Mouse (Mus musculus) activated CD4-positive, CD25-positive, alpha-beta regulatory T cell, adult 4 months (primary cell): ENCODE measurements at regions not wholly inside any gene's neighbourhood (a gene's known extent, or its start where the extent isn't known, plus 50 kb on each side); places are given as distances from the start of the nearest gene placed in this dataset.
A peak's percentile ranks its signal among the peaks of the same experiment; 100 is the strongest.

Experiments
- ATAC-seq: one replicate; pipeline ENCODE4 v1.8.0; 2017

DNA sequence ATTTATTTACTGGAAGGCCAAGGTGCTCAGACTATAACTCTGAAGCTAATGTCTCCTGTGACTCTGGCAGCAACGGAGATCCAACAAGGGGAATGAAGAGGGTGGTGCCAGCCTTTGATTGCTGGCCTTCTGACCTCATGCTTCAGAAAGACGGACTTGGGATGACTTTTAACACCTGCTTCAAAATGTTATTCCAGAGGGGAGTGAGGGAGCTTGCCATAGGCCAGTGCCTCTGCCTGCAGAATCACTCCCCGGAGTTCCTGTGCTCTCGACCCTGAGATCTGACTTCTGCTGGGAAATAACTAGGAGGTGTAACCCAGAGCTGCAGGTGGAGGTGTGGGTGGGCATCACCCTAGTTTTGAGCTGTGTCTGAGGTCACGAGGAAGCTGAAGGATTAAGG lies 78.9 kb upstream of the Cxcr4 start:
- no peak for ATAC-seq

- ATAC-seq = no peak
Observed at GRCm38 (mm10) chr1:128669241-128669666, 77.2 kb upstream of the Cxcr4 start.

- ATAC-seq = no peak
Observed at GRCm38 (mm10) chr1:128668718-128669117, 76.6 kb upstream of the Cxcr4 start.

DNA sequence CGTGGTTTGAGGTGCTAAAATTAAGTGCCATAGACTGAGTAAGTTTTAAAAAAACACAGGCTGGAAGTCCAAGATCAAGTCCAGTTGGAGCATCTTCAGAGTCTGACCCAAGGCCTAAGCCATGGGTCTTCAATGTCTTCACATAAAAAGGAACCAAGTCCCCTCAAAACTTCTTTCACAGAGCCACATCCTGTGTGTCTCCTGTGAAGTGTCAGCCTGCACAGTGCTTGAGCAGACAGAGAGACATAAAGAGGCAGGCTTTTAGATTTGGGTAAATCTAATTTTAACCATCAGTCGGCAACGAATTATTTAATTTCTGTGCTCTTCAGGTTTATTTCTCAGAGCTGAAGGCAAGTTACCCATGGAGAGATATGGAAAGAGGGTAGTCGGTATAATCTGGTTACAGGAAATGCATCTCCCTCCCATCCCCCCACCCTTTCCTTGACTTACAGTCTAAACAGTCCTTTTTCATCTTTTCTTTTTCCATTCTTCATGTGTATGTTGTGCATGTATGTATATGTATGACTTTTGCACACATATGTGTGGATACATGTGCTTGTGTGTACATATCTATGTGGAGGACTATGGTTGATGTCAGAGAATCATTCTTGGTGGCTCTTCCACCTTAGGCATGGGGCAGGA lies 75.1 kb upstream of the Cxcr4 start:
- ATAC-seq = peak; percentile 54

- no peak for ATAC-seq
Observed at GRCm38 (mm10) chr1:128663207-128663606, 71.1 kb upstream of the Cxcr4 start.

- no peak for ATAC-seq
Observed at GRCm38 (mm10) chr1:128659857-128660256, 67.8 kb upstream of the Cxcr4 start.

DNA sequence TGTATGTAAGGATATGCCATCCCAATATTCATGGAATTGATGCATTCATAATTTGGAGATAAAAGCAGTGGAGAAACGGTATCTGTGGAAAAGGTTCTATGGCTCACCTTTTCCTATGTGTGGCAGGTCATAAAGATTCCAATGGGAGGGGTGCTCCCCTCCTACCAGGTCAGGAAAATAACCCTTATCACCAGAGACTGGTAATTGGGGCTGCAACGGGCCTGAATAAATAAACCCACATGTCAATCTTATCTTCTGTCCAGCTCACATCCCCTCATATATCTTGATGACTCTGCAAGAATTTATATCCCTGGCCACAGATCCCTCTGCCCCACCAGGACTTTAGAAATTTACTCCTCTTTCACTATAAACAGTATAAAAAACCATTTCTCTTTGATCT lies 66.7 kb upstream of the Cxcr4 start:
- no peak for ATAC-seq

DNA sequence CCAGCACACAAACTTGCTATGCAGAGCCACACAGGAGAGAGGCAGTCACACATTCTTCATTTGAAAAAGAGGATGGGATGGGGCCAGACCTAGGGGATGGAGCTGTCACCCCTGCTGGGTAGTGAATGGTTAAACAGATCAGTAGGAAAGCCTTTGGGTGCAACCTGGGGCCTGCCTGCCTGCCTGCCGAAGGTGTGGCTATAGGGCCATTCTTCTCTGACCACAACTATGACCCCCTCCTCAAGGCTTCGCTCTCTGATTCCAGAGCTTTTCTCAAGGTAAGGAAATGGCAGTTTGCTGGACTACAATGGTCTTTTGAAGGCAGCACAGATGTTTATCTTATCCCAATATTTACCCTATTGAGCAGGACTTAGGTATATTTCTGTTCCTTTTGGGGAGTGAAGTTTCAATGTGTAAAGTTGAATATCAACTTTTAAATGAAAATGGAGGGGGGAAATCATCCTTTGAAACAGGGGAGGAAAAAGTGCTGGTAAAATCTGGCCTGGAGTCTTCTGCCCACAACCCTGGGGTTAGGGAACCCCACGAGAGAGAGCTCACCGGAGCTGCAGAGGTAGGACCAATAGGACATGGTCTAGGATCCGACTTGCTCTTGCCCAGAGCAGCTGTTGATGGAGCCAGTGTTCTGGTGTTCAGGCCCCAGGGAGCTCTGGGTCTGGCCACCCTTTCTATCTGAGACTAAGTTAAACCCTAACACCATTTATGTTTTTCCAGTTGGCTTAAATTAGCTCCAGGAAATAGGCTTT lies 62.2 kb upstream of the Cxcr4 start:
- ATAC-seq = no peak

DNA sequence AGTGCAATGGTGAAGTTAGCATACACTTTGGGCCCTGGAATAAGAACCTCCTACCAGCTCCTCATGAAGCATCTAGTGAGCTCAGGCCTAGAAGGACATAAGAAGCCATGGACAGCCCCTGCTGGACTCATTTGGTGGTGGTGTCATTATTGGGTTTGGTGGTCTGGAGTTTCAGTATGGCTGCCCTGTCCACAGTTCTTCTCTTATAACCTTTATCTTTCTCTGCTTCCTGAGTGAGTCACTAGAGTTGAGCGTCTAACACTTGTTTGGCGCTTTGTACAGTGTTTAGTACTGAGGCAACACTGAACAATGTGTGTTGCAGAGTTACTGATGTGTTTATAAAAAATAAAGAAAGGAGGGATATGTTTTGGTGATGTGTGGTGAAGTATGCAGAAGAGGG lies 58.5 kb upstream of the Cxcr4 start:
- ATAC-seq = no peak

DNA sequence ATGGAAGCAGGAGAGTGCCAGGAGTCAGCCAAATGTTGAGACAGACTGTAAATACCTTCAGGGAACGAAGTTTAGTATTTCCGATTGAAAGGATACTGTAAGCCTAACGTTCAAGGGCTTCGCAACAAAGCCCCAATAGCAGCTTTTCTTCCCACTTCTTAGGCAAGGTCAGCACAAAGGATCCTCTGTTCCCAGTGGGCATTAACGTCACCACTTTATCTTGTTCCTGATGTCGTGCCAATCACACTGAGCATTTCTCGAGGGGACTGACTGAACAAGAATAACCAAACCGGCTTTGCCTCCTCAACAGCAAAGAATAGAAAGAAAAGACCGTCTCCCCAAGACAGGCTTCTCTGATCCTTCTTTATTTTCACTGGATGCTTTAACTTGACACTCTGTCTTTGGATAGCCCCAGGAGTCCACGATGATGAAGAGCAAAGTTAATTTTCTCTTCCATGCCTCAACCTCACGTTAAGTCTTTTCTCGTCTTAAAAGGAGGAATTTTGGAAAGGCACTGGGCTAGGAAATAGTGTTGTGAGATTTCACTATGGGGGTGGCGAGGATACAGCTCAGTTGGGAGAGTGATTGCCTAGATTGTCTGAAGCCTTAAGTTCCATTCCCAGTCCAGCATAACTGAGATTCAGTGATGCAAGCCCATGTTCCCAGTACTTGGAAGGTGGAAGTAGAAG lies 57.5 kb upstream of the Cxcr4 start:
- no peak for ATAC-seq

DNA sequence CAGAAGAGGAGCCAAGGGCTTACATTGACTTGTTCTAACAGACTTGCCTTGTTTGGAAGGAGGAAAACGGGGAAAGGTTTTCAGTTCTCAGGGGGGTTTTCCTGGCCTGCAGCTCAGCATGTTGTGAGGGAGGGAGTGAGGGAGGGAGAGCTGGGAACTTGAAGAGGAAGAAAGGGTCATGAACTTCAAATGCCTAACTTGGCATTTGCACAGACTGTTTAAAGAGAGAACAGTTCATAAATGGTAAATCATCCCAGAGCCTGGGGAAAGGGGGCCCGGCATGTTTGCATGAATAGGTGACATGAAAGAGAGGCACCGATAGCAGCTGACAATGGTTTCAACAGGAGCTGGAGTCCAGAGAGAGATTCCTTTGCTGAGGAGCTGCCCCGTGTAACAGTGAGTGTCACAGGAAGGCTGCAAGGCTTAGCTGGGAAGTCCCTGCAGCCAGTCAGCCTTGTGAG lies 51.3 kb upstream of the Cxcr4 start:
- no peak for ATAC-seq

DNA sequence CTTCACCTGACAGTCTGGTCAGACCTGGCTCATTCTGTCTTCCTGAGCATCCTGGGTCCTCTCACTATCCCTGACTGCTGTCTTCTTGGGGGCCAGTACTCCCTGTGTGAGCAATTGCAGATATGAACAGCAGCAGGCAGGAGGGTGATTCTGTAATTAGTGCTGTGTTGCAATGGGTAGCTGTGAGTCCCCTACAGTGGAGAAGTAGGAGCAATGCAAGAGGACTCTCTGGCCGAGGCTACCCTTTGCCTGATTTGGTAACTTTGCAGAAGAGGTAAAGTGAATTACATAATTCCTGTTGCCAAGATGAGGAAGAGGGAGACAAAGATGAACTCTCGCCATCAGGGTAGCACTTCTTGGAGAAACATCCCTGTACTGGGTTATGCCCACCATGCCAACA lies 50.1 kb upstream of the Cxcr4 start:
- no peak for ATAC-seq
